Mouse (Mus musculus): ENCODE results near the gene Rrm2. TPM values are rescaled to one million over a fixed set of nuclear protein-coding genes. Genes with fewer than 3 reads are reported as not detected.

Rrm2 gene
- polyA plus RNA-seq, 2 experiments, result 60.6 to 128 TPM

- H3K4me1 ChIP-seq (ENCODE audit: control insufficient read depth, insufficient read depth, low read length), result peaks cover 25% of the 10 kb centered on the region
- H3K27me3 ChIP-seq (ENCODE audit: control insufficient read depth, insufficient read depth, low read length), result no peaks in the 10 kb centered on the region
- no peak for TF ChIP-seq POLR2A (IDR thresholded peaks at IDR 0.05; ENCODE audit: borderline replicate concordance, extremely low read depth, insufficient read depth, insufficient read length)
- DNase-seq (ENCODE audit: low spot score) (no peak), ATAC-seq (ENCODE audit: low FRiP score, low read depth) (no peak)
- H3K36me3 ChIP-seq (ENCODE audit: control insufficient read depth, insufficient read depth, low read length), result peaks cover 5% of the 10 kb centered on the region; the same call in 1 of the 2 replicates
- no peak overlapping the region for H3K9ac ChIP-seq (ENCODE audit: low read depth, low read length, severe bottlenecking)
- no peak overlapping the region for H3K4me3 ChIP-seq (replicated peaks; ENCODE audit: low read length)
- WGBS, result 67% methylated on average over 15 of the region's 15 CpGs
- no peaks in the 10 kb centered on the region for H3K9me3 ChIP-seq (ENCODE audit: control insufficient read depth, low read length)
- no peak overlapping the region for H3K4me2 ChIP-seq (replicated peaks; ENCODE audit: low read depth, low read length, severe bottlenecking)
- no peak overlapping the region for H3K27ac ChIP-seq (replicated peaks; ENCODE audit: low read depth, low read length)
Measured at GRCm38 (mm10) chr12:24705502-24706263, 2.4 kb upstream of the Rrm2 start.

GRCm38 (mm10) chr12:24706764-24707479, 1.1 kb upstream of the Rrm2 start:
- 1% methylated on average over 27 of the region's 27 CpGs for WGBS
- Histone ChIP-seq H3K4me2 (replicated peaks; ENCODE audit: low read depth, low read length, severe bottlenecking) (peak overlapping the region; percentile 85), H3K4me3 (replicated peaks; ENCODE audit: low read length) (peak overlapping the region; percentile 93), H3K27ac (replicated peaks; ENCODE audit: low read depth, low read length) (no peak overlapping the region), H3K27me3 (ENCODE audit: control insufficient read depth, insufficient read depth, low read length) (no peaks in the 10 kb centered on the region), H3K36me3 (ENCODE audit: control insufficient read depth, insufficient read depth, low read length) (peaks cover 17% of the 10 kb centered on the region), H3K9ac (ENCODE audit: low read depth, low read length, severe bottlenecking) (no peak overlapping the region), H3K9me3 (ENCODE audit: control insufficient read depth, low read length) (no peaks in the 10 kb centered on the region), H3K4me1 (ENCODE audit: control insufficient read depth, insufficient read depth, low read length) (peaks cover 29% of the 10 kb centered on the region)
- DNase-seq (ENCODE audit: low spot score) (peak; percentile 49), ATAC-seq (ENCODE audit: low FRiP score, low read depth) (no peak)
- TF ChIP-seq POLR2A (IDR thresholded peaks at IDR 0.05; ENCODE audit: borderline replicate concordance, extremely low read depth, insufficient read depth, insufficient read length), result no peak

GRCm38 (mm10) chr12:24707480-24707802, 600 bp upstream of the Rrm2 start:
- Histone ChIP-seq H3K36me3 (ENCODE audit: control insufficient read depth, insufficient read depth, low read length) (peaks cover 22% of the 10 kb centered on the region), H3K9me3 (ENCODE audit: control insufficient read depth, low read length) (no peaks in the 10 kb centered on the region), H3K4me1 (ENCODE audit: control insufficient read depth, insufficient read depth, low read length) (peaks cover 29% of the 10 kb centered on the region), H3K4me2 (replicated peaks; ENCODE audit: low read depth, low read length, severe bottlenecking) (peak overlapping the region; percentile 85), H3K27me3 (ENCODE audit: control insufficient read depth, insufficient read depth, low read length) (no peaks in the 10 kb centered on the region), H3K27ac (replicated peaks; ENCODE audit: low read depth, low read length) (no peak overlapping the region), H3K4me3 (replicated peaks; ENCODE audit: low read length) (peak overlapping the region; percentile 93), H3K9ac (ENCODE audit: low read depth, low read length, severe bottlenecking) (peak overlapping the region; percentile 77)
- no peak for TF ChIP-seq POLR2A (IDR thresholded peaks at IDR 0.05; ENCODE audit: borderline replicate concordance, extremely low read depth, insufficient read depth, insufficient read length)
- no peak for DNase-seq (ENCODE audit: low spot score)
- no peak for ATAC-seq (ENCODE audit: low FRiP score, low read depth)
- whole genome bisulfite sequencing, result 0% methylated on average over 9 of the region's 9 CpGs

GRCm38 (mm10) chr12:24708824-24709218, 780 bp downstream of the Rrm2 start:
- Histone ChIP-seq H3K4me3 (replicated peaks; ENCODE audit: low read length) (peak overlapping the region; percentile 93), H3K36me3 (ENCODE audit: control insufficient read depth, insufficient read depth, low read length) (peaks cover 35% of the 10 kb centered on the region), H3K9ac (ENCODE audit: low read depth, low read length, severe bottlenecking) (peak overlapping the region; percentile 77), H3K27me3 (ENCODE audit: control insufficient read depth, insufficient read depth, low read length) (no peaks in the 10 kb centered on the region), H3K27ac (replicated peaks; ENCODE audit: low read depth, low read length) (peak overlapping the region; percentile 9), H3K4me1 (ENCODE audit: control insufficient read depth, insufficient read depth, low read length) (peaks cover 29% of the 10 kb centered on the region), H3K9me3 (ENCODE audit: control insufficient read depth, low read length) (no peaks in the 10 kb centered on the region), H3K4me2 (replicated peaks; ENCODE audit: low read depth, low read length, severe bottlenecking) (peak overlapping the region; percentile 85)
- DNase-seq (ENCODE audit: low spot score), result no peak
- WGBS, result 2% methylated on average over 17 of the region's 17 CpGs
- no peak for TF ChIP-seq POLR2A (IDR thresholded peaks at IDR 0.05; ENCODE audit: borderline replicate concordance, extremely low read depth, insufficient read depth, insufficient read length)
- no peak for ATAC-seq (ENCODE audit: low FRiP score, low read depth)

- no peak overlapping the region for H3K27ac ChIP-seq (replicated peaks; ENCODE audit: low read depth, low read length)
- TF ChIP-seq POLR2A (IDR thresholded peaks at IDR 0.05; ENCODE audit: borderline replicate concordance, extremely low read depth, insufficient read depth, insufficient read length), result no peak
- DNase-seq (ENCODE audit: low spot score) (no peak), ATAC-seq (ENCODE audit: low FRiP score, low read depth) (no peak)
- peaks cover 39% of the 10 kb centered on the region for H3K36me3 ChIP-seq (ENCODE audit: control insufficient read depth, insufficient read depth, low read length)
- H3K9ac ChIP-seq (ENCODE audit: low read depth, low read length, severe bottlenecking), result peak overlapping the region; percentile 77
- H3K4me1 ChIP-seq (ENCODE audit: control insufficient read depth, insufficient read depth, low read length), result peaks cover 29% of the 10 kb centered on the region
- H3K4me2 ChIP-seq (replicated peaks; ENCODE audit: low read depth, low read length, severe bottlenecking), result peak overlapping the region; percentile 85
- H3K4me3 ChIP-seq (replicated peaks; ENCODE audit: low read length), result peak overlapping the region; percentile 93
- no peaks in the 10 kb centered on the region for H3K9me3 ChIP-seq (ENCODE audit: control insufficient read depth, low read length)
- no peaks in the 10 kb centered on the region for H3K27me3 ChIP-seq (ENCODE audit: control insufficient read depth, insufficient read depth, low read length)
- WGBS, result 10% methylated on average over 6 of the region's 6 CpGs
Measured at GRCm38 (mm10) chr12:24709409-24709808, 1.4 kb downstream of the Rrm2 start.
